Mouse (Mus musculus) brain, embryonic 18.5 days (tissue): ENCODE results near the gene Mrs2.
"Not testable (repeated sequence)": the region's sequence is repeated elsewhere in the genome, so short reads cannot be mapped to it uniquely, and the experiment has no call there.

Experiments
- DNase-seq: peaks from one replicate; pipeline ENCODE4 v3.0.0-alpha.2; 2012; ENCODE audit warnings: low read depth, low spot score

The Mrs2 gene

DNA sequence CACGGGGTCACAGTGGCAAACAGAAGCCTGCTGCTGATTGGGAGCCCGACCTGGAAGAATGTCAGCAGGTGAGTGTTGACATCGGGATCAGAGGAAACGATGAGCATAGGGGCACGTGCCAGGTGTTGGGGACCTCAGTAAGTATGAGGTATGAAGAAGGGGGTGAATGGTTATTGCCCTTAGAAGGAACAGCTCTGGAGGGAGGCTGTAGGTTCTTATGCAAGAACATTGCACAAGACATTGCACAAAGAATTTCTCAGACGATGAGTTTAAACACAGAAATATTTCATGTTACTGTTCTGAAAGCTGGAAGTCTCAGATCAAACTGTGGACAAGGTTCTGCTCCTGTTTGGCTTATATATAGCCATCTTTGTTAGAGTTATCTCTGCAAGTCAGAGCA lies 39.1 kb downstream of the Mrs2 start:
- DNase-seq = no peak

DNA sequence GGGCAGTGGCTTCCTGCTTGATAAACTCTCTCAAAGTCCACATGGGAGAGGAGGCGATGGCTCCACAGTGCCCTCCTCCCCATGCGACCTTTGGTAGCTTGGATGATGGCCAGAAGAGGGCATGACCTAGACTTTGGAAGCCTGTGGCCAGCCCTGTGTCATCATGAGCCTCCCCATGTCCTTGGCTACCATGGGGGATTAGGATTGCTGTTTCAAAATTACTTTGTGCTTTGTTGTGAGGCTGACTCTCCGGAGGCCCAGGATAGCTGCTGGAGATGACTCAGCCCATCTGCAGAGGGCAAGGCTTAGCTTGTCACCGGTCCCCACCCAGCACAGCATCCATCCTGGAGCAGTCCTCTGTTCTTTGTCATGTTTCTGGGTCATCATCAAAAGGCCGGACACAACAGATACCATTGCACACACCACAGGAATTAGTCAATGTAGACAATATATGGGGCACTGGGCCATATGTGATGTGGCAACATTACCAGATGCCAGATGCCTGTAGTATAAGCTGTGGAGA lies 42.3 kb downstream of the Mrs2 start:
- DNase-seq = no peak

DNA sequence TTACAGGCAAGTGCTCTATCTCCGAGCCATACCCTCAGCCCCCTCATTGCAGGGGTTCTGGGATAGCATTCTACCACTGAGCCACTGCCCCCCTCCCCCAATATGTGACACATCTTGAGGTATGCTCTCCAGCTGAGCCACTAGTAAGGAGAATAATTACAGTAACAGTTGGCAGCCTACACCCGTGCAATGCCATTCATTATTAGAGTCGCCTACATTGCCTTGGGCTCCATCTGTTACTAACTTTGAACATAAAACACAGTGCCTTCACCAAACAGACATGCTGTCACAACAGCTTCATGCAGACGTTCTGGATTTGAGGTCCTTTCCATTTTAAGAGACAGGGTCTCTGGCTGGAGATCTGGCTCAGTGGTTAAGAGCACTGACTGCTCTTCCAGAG lies 43.8 kb downstream of the Mrs2 start:
- DNase-seq = no peak

DNA sequence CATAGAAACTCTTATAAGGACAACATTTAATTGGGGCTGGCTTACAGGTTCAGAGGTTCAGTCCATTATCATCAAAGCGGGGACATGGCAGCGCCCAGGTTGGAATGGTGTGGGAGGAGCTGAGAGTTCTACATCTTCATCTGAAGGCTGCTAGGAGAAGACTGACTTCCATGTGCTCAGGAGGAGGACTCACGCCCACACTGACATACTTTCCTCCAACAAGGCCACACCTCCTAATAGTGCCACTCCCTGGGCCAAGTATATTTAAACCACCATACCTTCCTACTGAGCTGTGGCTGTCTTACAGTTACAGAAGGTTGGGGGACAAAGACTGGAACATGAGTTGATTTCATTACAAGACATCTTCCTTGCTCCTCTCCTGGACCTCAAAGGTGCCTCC lies 48.4 kb downstream of the Mrs2 start:
- not testable (repeated sequence) for DNase-seq

GRCm38 (mm10) chr13:24965846-24966201 lies 54.4 kb downstream of the Mrs2 start:
- no peak for DNase-seq

- no peak for DNase-seq
These were observed 54.9 kb downstream of the Mrs2 start for GRCm38 (mm10) chr13:24965130-24965845.

DNA sequence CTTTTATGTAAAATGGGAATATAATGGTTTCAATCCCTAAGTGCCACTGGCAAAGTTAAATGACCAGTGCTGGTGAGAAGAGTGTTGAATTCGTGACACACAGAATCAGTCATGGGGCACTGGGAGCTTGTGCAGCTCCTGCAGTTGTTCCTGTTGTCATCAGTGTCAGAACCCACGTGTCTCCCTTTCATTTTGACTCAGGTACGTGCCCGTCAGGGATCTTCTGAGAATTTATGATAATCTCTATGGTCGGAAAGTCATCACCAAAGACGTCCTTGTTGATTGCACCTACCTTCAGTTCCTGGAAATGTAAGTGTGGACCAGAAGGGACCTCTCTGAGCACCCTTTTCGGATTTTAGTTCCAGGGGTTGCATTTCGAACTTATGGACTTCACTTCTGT lies 58.1 kb downstream of the Mrs2 start:
- DNase-seq = no peak

DNA sequence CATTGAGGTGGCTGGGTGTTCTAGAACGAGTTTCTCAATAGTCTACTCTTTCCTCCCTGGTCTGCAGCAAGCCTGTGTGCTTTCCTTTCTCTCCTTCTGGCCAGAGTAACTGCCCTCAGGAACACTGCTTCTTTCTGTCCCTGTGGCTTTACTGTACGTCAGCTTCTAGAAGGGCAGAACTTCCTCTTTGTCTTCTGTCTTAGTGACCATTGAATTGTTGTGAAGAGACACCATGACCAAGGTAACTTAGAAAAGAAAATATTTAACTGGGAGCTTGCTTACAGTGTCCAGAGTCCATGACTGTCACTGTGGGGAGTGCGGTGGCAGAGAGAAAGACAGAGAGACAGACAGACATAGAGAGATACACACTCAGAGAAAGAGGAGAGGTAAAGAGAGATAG lies 60.1 kb downstream of the Mrs2 start:
- DNase-seq = no peak

- DNase-seq = no peak
These were observed 61.5 kb downstream of the Mrs2 start for GRCm38 (mm10) chr13:24958671-24959070.

GRCm38 (mm10) chr13:24955500-24955899 lies 64.7 kb downstream of the Mrs2 start:
- no peak for DNase-seq

DNA sequence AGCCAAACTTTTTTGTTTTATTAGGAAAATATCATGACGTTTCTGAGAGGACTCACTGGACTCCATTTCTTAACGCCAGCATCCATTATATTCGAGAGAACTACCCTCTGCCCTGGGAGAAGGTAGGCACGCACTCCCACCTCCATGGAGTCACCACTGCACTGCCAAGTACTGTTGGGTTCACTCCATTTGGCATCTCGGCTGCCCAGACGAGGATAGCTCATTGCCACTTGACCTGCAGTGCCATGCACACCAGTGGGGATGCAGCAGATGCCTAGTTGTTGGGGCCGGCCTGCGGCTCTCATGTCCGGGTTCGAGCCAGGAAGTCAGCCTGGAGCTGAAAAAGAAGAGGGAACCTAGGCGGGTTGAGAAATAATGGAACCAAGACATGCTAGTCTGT lies 65.1 kb downstream of the Mrs2 start:
- no peak for DNase-seq

DNA sequence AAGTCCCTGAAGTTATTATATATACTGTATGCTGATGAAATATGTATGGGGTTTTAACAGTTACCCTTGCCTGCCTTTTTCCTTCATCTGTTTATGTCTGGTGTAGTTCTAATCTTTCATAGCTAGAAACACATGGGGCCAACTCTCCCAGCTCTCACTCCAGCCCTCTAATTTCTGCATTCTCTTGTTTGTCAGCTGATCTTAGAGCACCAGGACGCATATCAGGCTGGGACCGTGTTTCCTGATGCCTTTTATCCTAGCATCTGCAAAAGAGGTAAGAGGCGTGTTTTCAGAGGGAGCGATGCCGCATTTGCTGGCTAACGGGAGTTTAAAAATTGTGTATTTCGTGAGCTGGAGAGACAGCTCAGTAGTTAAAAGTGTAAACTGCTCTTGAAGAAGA lies 67.5 kb downstream of the Mrs2 start:
- no peak for DNase-seq

GRCm38 (mm10) chr13:24948870-24949269 lies 71.3 kb downstream of the Mrs2 start:
- DNase-seq = no peak

DNA sequence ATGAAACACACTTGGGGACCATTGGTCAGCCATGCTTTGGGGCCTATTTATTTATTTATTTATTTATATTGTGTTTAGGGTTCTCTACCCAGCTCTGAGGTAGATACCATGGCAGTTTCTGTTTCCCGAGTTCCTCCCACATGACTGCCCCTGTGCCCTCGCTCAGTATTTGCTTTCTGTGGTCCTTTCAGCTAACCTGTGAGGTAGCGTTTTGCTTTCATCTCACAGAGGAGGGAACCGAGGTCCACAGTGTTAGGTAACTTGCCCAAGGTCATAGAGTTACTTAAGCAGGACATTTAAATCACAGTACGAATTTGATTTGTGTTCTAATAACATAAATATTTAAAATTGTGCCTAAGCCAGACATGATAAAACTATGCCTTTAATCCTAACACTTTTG lies 73.0 kb downstream of the Mrs2 start:
- no peak for DNase-seq

- DNase-seq = no peak
These were observed 74.6 kb downstream of the Mrs2 start for GRCm38 (mm10) chr13:24945567-24945966.

- DNase-seq = no peak
These were observed 76.9 kb downstream of the Mrs2 start for GRCm38 (mm10) chr13:24943303-24943702.

- no peak for DNase-seq
These were observed 77.5 kb downstream of the Mrs2 start, which contains the start of gene Gpld1 for GRCm38 (mm10) chr13:24942512-24943282. TSS of gene Gpld1 (plus strand) at chr13:24943152.

DNA sequence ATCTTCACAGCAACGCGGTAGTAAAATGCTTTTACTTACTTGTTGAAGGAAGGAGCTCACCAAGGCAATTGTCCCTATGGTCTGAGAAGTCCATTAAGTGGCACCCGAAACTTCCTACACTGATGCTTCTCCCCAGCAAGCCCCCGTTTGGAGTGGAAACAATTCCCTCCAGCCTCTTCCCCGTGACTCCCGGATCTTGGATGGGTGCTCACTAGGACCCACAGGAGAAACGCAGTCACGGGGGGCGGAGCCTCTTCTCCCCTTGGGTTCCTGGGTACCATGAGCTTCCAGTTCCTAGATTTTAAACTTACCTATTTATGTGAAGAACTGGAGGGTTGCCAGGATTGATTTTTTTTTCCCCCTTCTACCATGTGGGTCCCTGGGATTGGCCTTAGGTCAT lies 80.7 kb downstream of the Mrs2 start:
- DNase-seq = no peak

- DNase-seq = no peak
These were observed 81.5 kb downstream of the Mrs2 start for GRCm38 (mm10) chr13:24938683-24939082.

DNA sequence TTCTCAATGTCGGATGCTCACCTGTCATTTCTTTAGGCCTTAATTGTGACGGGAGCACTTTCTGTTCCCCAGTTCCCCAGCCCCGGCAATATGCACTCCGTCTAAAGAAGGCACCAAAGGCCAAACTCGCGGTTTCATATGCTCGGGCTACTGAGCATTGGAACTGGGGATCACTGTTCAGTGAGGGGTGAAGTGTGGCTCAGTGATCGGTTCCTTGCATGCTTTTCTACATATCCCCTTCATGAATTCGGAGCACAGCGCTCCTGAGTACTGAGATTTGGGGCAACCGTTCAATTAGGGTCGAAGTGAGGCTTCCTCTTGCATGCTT lies 82.4 kb downstream of the Mrs2 start:
- no peak for DNase-seq
